Mouse (Mus musculus): ENCODE results near the gene Lrrc10b.

The Lrrc10b gene

GRCm38 (mm10) chr19:10444685-10445369, 12.4 kb downstream of the Lrrc10b start:
- DNase-seq (ENCODE audit: low spot score in 2 of 2), result no peak

- no peak for DNase-seq (ENCODE audit: low spot score in 2 of 2)
Measured at GRCm38 (mm10) chr19:10437521-10437920, 19.8 kb downstream of the Lrrc10b start.

GRCm38 (mm10) chr19:10436726-10437125, 20.5 kb downstream of the Lrrc10b start:
- DNase-seq (ENCODE audit: low spot score in 2 of 2), result no peak

GRCm38 (mm10) chr19:10435908-10436307, 21.4 kb downstream of the Lrrc10b start:
- peak; percentile 22 to 24 for DNase-seq (ENCODE audit: low spot score in 2 of 2)

GRCm38 (mm10) chr19:10434927-10435326, 22.3 kb downstream of the Lrrc10b start:
- no peak for DNase-seq (ENCODE audit: low spot score in 2 of 2)

- no peak for DNase-seq (ENCODE audit: low spot score in 2 of 2)
Measured at GRCm38 (mm10) chr19:10433879-10434540, 23.3 kb downstream of the Lrrc10b start.

GRCm38 (mm10) chr19:10433225-10433624, 24.0 kb downstream of the Lrrc10b start:
- no peak for DNase-seq (ENCODE audit: low spot score in 2 of 2)

GRCm38 (mm10) chr19:10431841-10432240, 25.4 kb downstream of the Lrrc10b start:
- no peak for DNase-seq (ENCODE audit: low spot score in 2 of 2)

GRCm38 (mm10) chr19:10431410-10431809, 25.9 kb downstream of the Lrrc10b start:
- DNase-seq (ENCODE audit: low spot score in 2 of 2), result no peak

- no peak for DNase-seq (ENCODE audit: low spot score in 2 of 2)
Measured at GRCm38 (mm10) chr19:10429371-10429770, 27.9 kb downstream of the Lrrc10b start.

GRCm38 (mm10) chr19:10427431-10427830, 29.8 kb downstream of the Lrrc10b start:
- DNase-seq (ENCODE audit: low spot score in 2 of 2), result no peak

GRCm38 (mm10) chr19:10426793-10427192, 30.5 kb downstream of the Lrrc10b start:
- no peak for DNase-seq (ENCODE audit: low spot score in 2 of 2)

- DNase-seq (ENCODE audit: low spot score in 2 of 2), result no peak
Measured at GRCm38 (mm10) chr19:10426312-10426711, 31.0 kb downstream of the Lrrc10b start.

GRCm38 (mm10) chr19:10425484-10426270, 31.6 kb downstream of the Lrrc10b start:
- no peak for DNase-seq (ENCODE audit: low spot score in 2 of 2)

- DNase-seq (ENCODE audit: low spot score in 2 of 2), result no peak
Measured at GRCm38 (mm10) chr19:10424751-10425150, 32.5 kb downstream of the Lrrc10b start.

GRCm38 (mm10) chr19:10421986-10422976, 35.0 kb downstream of the Lrrc10b start:
- DNase-seq (ENCODE audit: low spot score in 2 of 2), result no peak

GRCm38 (mm10) chr19:10417436-10417835, 39.8 kb downstream of the Lrrc10b start:
- no peak for DNase-seq (ENCODE audit: low spot score in 2 of 2)

GRCm38 (mm10) chr19:10416889-10417288, 40.4 kb downstream of the Lrrc10b start:
- DNase-seq (ENCODE audit: low spot score in 2 of 2), result no peak

- no peak for DNase-seq (ENCODE audit: low spot score in 2 of 2)
Measured at GRCm38 (mm10) chr19:10415508-10415907, 41.8 kb downstream of the Lrrc10b start.

GRCm38 (mm10) chr19:10413701-10414242, 43.5 kb downstream of the Lrrc10b start:
- DNase-seq (ENCODE audit: low spot score in 2 of 2), result no peak

All from spleen, postnatal 36 days (tissue).